In the genomic region with DNA sequence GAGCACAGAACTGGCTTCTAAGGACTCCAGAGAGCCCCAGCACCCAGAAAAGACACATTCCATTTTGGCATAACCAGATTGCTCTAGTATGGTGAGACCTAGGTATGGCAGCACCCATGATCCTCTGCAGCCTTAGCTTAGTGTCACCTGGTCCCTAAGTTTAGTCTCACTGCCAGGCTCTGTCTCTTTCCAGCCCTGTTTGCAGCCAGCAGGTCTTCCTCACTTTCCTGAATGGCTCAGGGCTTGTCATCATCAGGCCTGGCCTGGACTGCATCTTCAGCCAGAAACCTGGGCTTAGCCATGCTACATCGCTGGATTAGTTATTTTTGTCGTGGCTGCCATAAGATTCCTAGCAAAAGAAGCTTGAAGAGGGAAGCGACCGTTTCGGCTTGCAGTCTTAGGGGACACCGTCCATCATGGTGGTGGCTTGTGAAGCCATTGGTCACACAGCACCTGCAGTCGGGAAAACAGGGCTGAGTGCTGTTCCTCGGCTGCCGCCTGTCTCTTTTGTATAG, we compare ENCODE assay signal across 25 mouse cellular contexts. TPM values are rescaled to one million over a fixed set of nuclear protein-coding genes. Genes with fewer than 3 reads are reported as not detected.
A peak's percentile ranks its signal among the peaks of the same experiment; 100 is the strongest.
DNase-seq lines count a peak whose midpoint lies in the region; ATAC-seq lines count a peak whose summit lies in the region.
"Had no signal": no experiment of that assay in that cellular context is flagged by ENCODE, and none has a peak within 500 bp of the region (broad histone marks: within the 10 kb centered on the region; RNA-seq: fewer than 3 reads in every experiment).

No protein-coding gene starts in this region.

- no peak overlapping the region for H3K4me2 ChIP-seq in hindbrain, embryonic 16.5 days (ENCODE audit: low read length)
- H3K4me2 ChIP-seq in hindbrain, embryonic 13.5 days = no peak overlapping the region
- H3K4me2 ChIP-seq in neural tube, embryonic 13.5 days = no peak overlapping the region
- H3K4me2 ChIP-seq: forebrain, embryonic 15.5 days; heart, embryonic 15.5 days; limb, embryonic 12.5 days; liver, embryonic 13.5 days; midbrain, embryonic 11.5 days had no signal

- peak; percentile 50 to 68 for DNase-seq in cerebellum, postnatal 10 days
- no peak for DNase-seq in cerebellum, adult 11 months
- no peak for DNase-seq in neural tube, embryonic 10.5 days (ENCODE audit: extremely low spot score, low spot score)
- no peak for DNase-seq in left cerebral cortex, postnatal 10 days (ENCODE audit: extremely low spot score in 1 of 2, low spot score in 2 of 2)
- DNase-seq: heart, postnatal 36 days; liver, embryonic 13.5 days; lung, adult 2 months; lung, postnatal 10 days; right cerebral cortex, postnatal 14 days; thymus, postnatal 4 days had no signal

- H3K36me3 ChIP-seq in hindbrain, embryonic 16.5 days (ENCODE audit: control insufficient read depth, insufficient read depth, low read length) = no peaks in the 10 kb centered on the region
- 0 out of 2 replicates have a peak, but pooled peaks cover 7% of the 10 kb centered on the region for H3K36me3 ChIP-seq in hindbrain, embryonic 13.5 days
- H3K36me3 ChIP-seq in neural tube, embryonic 13.5 days = 0 out of 2 replicates have a peak, but pooled peaks cover 6% of the 10 kb centered on the region
- H3K36me3 ChIP-seq in macrophage (ENCODE audit: inconsistent target) = peaks cover 24% of the 10 kb centered on the region; the same call in 1 of the 2 replicates
- H3K36me3 ChIP-seq: forebrain, embryonic 15.5 days; heart, embryonic 15.5 days; liver, embryonic 13.5 days had no signal

- peaks cover 5% of the 10 kb centered on the region for H3K4me1 ChIP-seq in hindbrain, embryonic 16.5 days (ENCODE audit: control insufficient read depth, insufficient read depth, low read depth, low read length)
- H3K4me1 ChIP-seq in hindbrain, embryonic 13.5 days (replicated peaks) = peaks cover 25% of the 10 kb centered on the region
- H3K4me1 ChIP-seq in neural tube, embryonic 13.5 days (replicated peaks) = peaks cover 24% of the 10 kb centered on the region

- H3K9me3 ChIP-seq in hindbrain, embryonic 16.5 days (ENCODE audit: control insufficient read depth, low read length) = no peaks in the 10 kb centered on the region
- no peaks in the 10 kb centered on the region for H3K9me3 ChIP-seq in hindbrain, embryonic 13.5 days
- H3K9me3 ChIP-seq in neural tube, embryonic 13.5 days = no peaks in the 10 kb centered on the region
- H3K9me3 ChIP-seq: forebrain, embryonic 15.5 days; heart, embryonic 15.5 days; limb, embryonic 12.5 days; liver, embryonic 13.5 days had no signal

- intact Hi-C loops in left cerebral cortex, postnatal 10 days (cut with DNase I) = no loop called here

- H3K79me2 ChIP-seq in macrophage (ENCODE audit: inconsistent target) = peaks cover 92% of the 10 kb centered on the region

- WGBS in hindbrain, embryonic 16.5 days = 75% methylated on average over 9 of the region's 9 CpGs
- 75% methylated on average over 9 of the region's 9 CpGs for WGBS in hindbrain, embryonic 13.5 days
- WGBS in neural tube, embryonic 13.5 days = 72% methylated on average over 9 of the region's 9 CpGs
- WGBS in macrophage (ENCODE audit: missing documents) = 87% methylated on average over 9 of the region's 9 CpGs

- H3K9ac ChIP-seq in hindbrain, embryonic 16.5 days (ENCODE audit: low read depth, low read length) = no peak overlapping the region
- no peak overlapping the region for H3K9ac ChIP-seq in hindbrain, embryonic 13.5 days
- H3K9ac ChIP-seq in neural tube, embryonic 13.5 days = no peak overlapping the region
- H3K9ac ChIP-seq: forebrain, embryonic 15.5 days; heart, embryonic 15.5 days; limb, embryonic 12.5 days; liver, embryonic 13.5 days had no signal

- H3K27me3 ChIP-seq in hindbrain, embryonic 16.5 days (replicated peaks; ENCODE audit: control insufficient read depth, insufficient read depth, low read length) = no peaks in the 10 kb centered on the region
- H3K27me3 ChIP-seq in hindbrain, embryonic 13.5 days = no peaks in the 10 kb centered on the region
- H3K27me3 ChIP-seq in neural tube, embryonic 13.5 days = no peaks in the 10 kb centered on the region
- H3K27me3 ChIP-seq: forebrain, embryonic 15.5 days; heart, embryonic 15.5 days; limb, embryonic 12.5 days; liver, embryonic 13.5 days; Patski had no signal

- no peak for ATAC-seq in hindbrain, embryonic 16.5 days
- no peak for ATAC-seq in hindbrain, embryonic 13.5 days (ENCODE audit: low FRiP score)
- ATAC-seq in neural tube, embryonic 13.5 days (ENCODE audit: low read depth) = no peak
- ATAC-seq: forebrain, embryonic 15.5 days; intestine, embryonic 16.5 days; Patski had no signal

- no peak overlapping the region for H3K4me3 ChIP-seq in hindbrain, embryonic 16.5 days (ENCODE audit: low read length)
- no peak overlapping the region for H3K4me3 ChIP-seq in hindbrain, embryonic 13.5 days
- no peak overlapping the region for H3K4me3 ChIP-seq in neural tube, embryonic 13.5 days
- H3K4me3 ChIP-seq in macrophage (ENCODE audit: inconsistent target) = no peak overlapping the region
- H3K4me3 ChIP-seq: forebrain, embryonic 15.5 days; heart, embryonic 15.5 days; limb, embryonic 12.5 days; liver, embryonic 13.5 days; myocyte had no signal

- H3K27ac ChIP-seq in hindbrain, embryonic 16.5 days (ENCODE audit: low read depth, low read length) = peak overlapping the region; percentile 3; the same call in 1 of the 2 replicates
- no peak overlapping the region for H3K27ac ChIP-seq in hindbrain, embryonic 13.5 days
- H3K27ac ChIP-seq in neural tube, embryonic 13.5 days (replicated peaks) = 0 out of 2 replicates have a peak overlapping the region, but pooled peaks have one; percentile 18
- H3K27ac ChIP-seq in macrophage = peak overlapping the region; percentile 97
- H3K27ac ChIP-seq: forebrain, embryonic 15.5 days; heart, embryonic 15.5 days; kidney, postnatal 0 days; limb, embryonic 12.5 days had no signal

RNA-seq across cellular contexts. Expression of a gene that starts 10.4 kb away (rescaled TPM):
- 31.6 and 40.7 TPM in 2 replicates for polyA plus RNA-seq in hindbrain, embryonic 16.5 days (2015; fragmentation: Nextera tagmentation; extraction: Ambion mirVana)
- 33.0 and 33.9 TPM in 2 replicates for polyA plus RNA-seq in hindbrain, embryonic 13.5 days (2015; fragmentation: Nextera tagmentation; extraction: Ambion mirVana)
- 38.8 and 39.1 TPM in 2 replicates for polyA plus RNA-seq in neural tube, embryonic 13.5 days (2015; fragmentation: Nextera tagmentation; extraction: Ambion mirVana)
- total RNA-seq in macrophage (2018; cell fraction: chromatin; rRNA removed) = 100 to 1,000 TPM in 10 of 26 experiments, 10 to 100 TPM in 16; 49.5 to 273 (median 89.0) TPM
- total RNA-seq in macrophage (2018; cell fraction: cytosol; rRNA removed) = 100 to 1,000 TPM; 138 to 232 (median 164) TPM
- total RNA-seq in macrophage (2018; cell fraction: nucleus; rRNA removed) = 100 to 1,000 TPM in 25 of 26 experiments, 10 to 100 TPM in 1; 95.9 to 192 (median 148) TPM
- 65.9 to 116 TPM (median 90.0 TPM) in 3 replicates for polyA plus RNA-seq in macrophage (2018)
- total RNA-seq in left cerebral cortex, postnatal 10 days (2021) = 10 to 100 TPM; 21.7 TPM

RNA-seq across cellular contexts. Expression of a gene that starts 17.3 kb away (rescaled TPM):
- 578 and 579 TPM in 2 replicates for polyA plus RNA-seq in hindbrain, embryonic 16.5 days (2015; fragmentation: Nextera tagmentation; extraction: Ambion mirVana)
- 809 and 885 TPM in 2 replicates for polyA plus RNA-seq in hindbrain, embryonic 13.5 days (2015; fragmentation: Nextera tagmentation; extraction: Ambion mirVana)
- 821 and 850 TPM in 2 replicates for polyA plus RNA-seq in neural tube, embryonic 13.5 days (2015; fragmentation: Nextera tagmentation; extraction: Ambion mirVana)
- 100 to 1,000 TPM in 1 of 26 experiments, 10 to 100 TPM in 25; 12.6 to 225 (median 31.4) TPM for total RNA-seq in macrophage (2018; cell fraction: chromatin; rRNA removed)
- 1,000 to 10,000 TPM in 16 of 26 experiments, 100 to 1,000 TPM in 10; 776 to 2,930 (median 1,241) TPM for total RNA-seq in macrophage (2018; cell fraction: cytosol; rRNA removed)
- 100 to 1,000 TPM; 118 to 308 (median 184) TPM for total RNA-seq in macrophage (2018; cell fraction: nucleus; rRNA removed)
- 892 to 1,637 TPM (median 1,558 TPM) in 3 replicates for polyA plus RNA-seq in macrophage (2018)
- 100 to 1,000 TPM; 902 to 927 TPM for total RNA-seq in left cerebral cortex, postnatal 10 days (2021)

RNA-seq across cellular contexts. Expression of a gene that starts 41.6 kb away (rescaled TPM):
- 2.5 and 3.0 TPM in 2 replicates for polyA plus RNA-seq in hindbrain, embryonic 16.5 days (2015; fragmentation: Nextera tagmentation; extraction: Ambion mirVana)
- polyA plus RNA-seq in hindbrain, embryonic 13.5 days (2015; fragmentation: Nextera tagmentation; extraction: Ambion mirVana) = 2.9 and 3.8 TPM in 2 replicates
- 2.9 TPM in 2 replicates for polyA plus RNA-seq in neural tube, embryonic 13.5 days (2015; fragmentation: Nextera tagmentation; extraction: Ambion mirVana)
- total RNA-seq in macrophage (2018; cell fraction: chromatin; rRNA removed) = 1 to 10 TPM in 12 of 26 experiments, under 1 TPM in 10, not detected in 4; 0.32 to 4.7 (median 1.1) TPM
- total RNA-seq in macrophage (2018; cell fraction: cytosol; rRNA removed) = under 1 TPM in 10 of 26 experiments, not detected in 16; 0.03 to 0.19 (median 0.07) TPM
- 1 to 10 TPM in 1 of 26 experiments, under 1 TPM in 15, not detected in 10; 0.18 to 1.2 (median 0.48) TPM for total RNA-seq in macrophage (2018; cell fraction: nucleus; rRNA removed)
- 0.09 TPM in 1 of 3 replicates, not detected in the others for polyA plus RNA-seq in macrophage (2018)
- total RNA-seq in left cerebral cortex, postnatal 10 days (2021) = 1 to 10 TPM in 1 of 2 experiments, under 1 TPM in 1; 0.59 to 1.0 TPM
- total RNA-seq: common myeloid progenitor, adult 5-6 weeks; granulocyte monocyte progenitor cell, adult 5-6 weeks; MEL had no signal
- polyA plus RNA-seq: liver, embryonic 13.5 days had no signal

Comparison
In these comparisons a context has a peak if more than half of its experiments do, and no peak if none do; other contexts are left out.
1. DNase-seq: peak in cerebellum, postnatal 10 days (2 of 2); none in cerebellum, adult 11 months (single experiment), neural tube, embryonic 10.5 days (single experiment) and left cerebral cortex, postnatal 10 days (0 of 2).